Mouse (Mus musculus) testis, adult 2 months (tissue): ENCODE measurements at regions not wholly inside any gene's neighbourhood (a gene's known extent, or its start where the extent isn't known, plus 50 kb on each side); places are given as distances from the start of the nearest gene placed in this dataset.

Experiments used
- H3K27ac ChIP-seq: fragments of 200-500 bp; 2 replicates; pipeline ENCODE4 v1.5.1; 2012; ENCODE audit warnings: low read depth, low read length; ENCODE audit not compliant: control insufficient read depth, insufficient read depth
- H3K27me3 ChIP-seq: fragments of 200-500 bp; 2 replicates; pipeline ENCODE4 v1.6.1; 2012; ENCODE audit warnings: mild to moderate bottlenecking, low read length, moderate library complexity; ENCODE audit not compliant: control insufficient read depth, insufficient read depth
- H3K36me3 ChIP-seq: fragments of 200-500 bp; 2 replicates; pipeline ENCODE4 v1.6.1; 2012; ENCODE audit warnings: mild to moderate bottlenecking, low read length; ENCODE audit not compliant: control insufficient read depth, insufficient read depth
- H3K4me1 ChIP-seq: fragments of 200-500 bp; 2 replicates; pipeline ENCODE4 v1.6.1; 2012; ENCODE audit warnings: low read length; ENCODE audit not compliant: control insufficient read depth, insufficient read depth
- H3K4me3 ChIP-seq: fragments of 200-500 bp; 2 replicates; pipeline ENCODE4 v1.5.1; 2012; ENCODE audit warnings: low read depth, mild to moderate bottlenecking, low read length, moderate library complexity, mixed read lengths; ENCODE audit not compliant: control insufficient read depth
- CTCF ChIP-seq: fragments of 200-500 bp; IDR thresholded peaks from 2 replicates; pipeline ENCODE4 v1.5.1; 2012; ENCODE audit warnings: low read depth, mild to moderate bottlenecking, inconsistent platforms, low read length, moderate library complexity; ENCODE audit not compliant: control insufficient read depth, insufficient read depth, insufficient replicate concordance
- POLR2A ChIP-seq: fragments of 200-500 bp; IDR thresholded peaks from 2 replicates; pipeline ENCODE4 v1.6.1; 2012; ENCODE audit warnings: low read depth, mild to moderate bottlenecking, inconsistent platforms, low read length, moderate library complexity; ENCODE audit not compliant: control insufficient read depth

DNA sequence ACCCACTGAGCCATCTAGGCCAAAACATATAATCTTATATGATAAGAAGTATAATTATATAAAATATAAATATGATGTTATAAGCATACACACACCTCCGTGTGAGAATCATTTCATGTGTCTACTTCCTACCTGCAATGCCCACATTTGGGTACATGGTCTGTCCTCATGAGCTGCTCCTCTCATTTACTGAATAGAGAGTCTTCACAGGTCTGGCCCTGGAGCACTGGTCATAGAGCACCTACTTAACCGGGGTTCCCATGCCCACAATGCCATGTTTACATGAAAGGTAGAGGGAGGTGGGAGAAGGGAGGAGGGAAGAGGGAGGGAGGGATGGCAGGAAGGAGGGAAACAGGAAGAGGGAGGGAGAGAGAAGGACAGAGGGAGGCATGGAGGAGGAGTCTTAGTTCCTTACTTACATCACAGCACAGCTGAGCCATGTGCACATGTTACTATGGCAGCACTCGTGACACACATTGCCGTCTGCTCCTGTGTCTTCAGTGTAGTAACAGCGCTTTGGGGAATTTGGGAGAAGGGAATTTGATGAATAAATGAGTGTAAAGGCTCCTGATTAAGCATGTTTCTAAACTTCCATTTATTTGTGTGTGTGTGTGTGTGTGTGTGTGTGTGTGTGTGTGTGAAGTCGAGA is 585.3 kb upstream of the Lcorl start:
- TF ChIP-seq POLR2A: no peak
- no peaks in the 10 kb centered on the region for H3K36me3 ChIP-seq
- H3K27me3 ChIP-seq: no peaks in the 10 kb centered on the region
- no peak overlapping the region for H3K27ac ChIP-seq
- no peak overlapping the region for H3K4me3 ChIP-seq
- no peaks in the 10 kb centered on the region for H3K4me1 ChIP-seq

DNA sequence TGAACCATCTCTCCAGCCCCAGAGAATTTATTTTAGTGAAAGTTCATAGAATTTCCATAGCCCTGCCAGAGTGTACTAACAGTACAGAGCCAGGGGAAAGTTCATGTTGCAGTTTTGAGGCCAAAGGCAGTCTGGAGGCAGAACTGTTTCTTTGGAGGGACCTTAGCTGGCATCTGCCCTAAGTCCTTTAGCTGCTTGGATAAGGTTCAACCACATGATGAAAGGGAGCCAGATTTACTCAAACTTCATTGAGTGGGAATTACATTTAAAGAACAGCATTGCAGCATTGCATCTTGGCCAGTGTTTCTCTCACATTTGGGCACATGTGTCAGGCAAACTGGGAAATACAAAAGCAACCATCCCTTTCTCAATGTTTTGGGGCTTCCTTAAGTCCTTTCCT is 584.3 kb upstream of the Lcorl start:
- H3K27me3 ChIP-seq: no peaks in the 10 kb centered on the region
- H3K36me3 ChIP-seq: no peaks in the 10 kb centered on the region
- H3K4me3 ChIP-seq: no peak overlapping the region
- no peak for TF ChIP-seq POLR2A
- no peak for TF ChIP-seq CTCF
- no peaks in the 10 kb centered on the region for H3K4me1 ChIP-seq
- no peak overlapping the region for H3K27ac ChIP-seq

DNA sequence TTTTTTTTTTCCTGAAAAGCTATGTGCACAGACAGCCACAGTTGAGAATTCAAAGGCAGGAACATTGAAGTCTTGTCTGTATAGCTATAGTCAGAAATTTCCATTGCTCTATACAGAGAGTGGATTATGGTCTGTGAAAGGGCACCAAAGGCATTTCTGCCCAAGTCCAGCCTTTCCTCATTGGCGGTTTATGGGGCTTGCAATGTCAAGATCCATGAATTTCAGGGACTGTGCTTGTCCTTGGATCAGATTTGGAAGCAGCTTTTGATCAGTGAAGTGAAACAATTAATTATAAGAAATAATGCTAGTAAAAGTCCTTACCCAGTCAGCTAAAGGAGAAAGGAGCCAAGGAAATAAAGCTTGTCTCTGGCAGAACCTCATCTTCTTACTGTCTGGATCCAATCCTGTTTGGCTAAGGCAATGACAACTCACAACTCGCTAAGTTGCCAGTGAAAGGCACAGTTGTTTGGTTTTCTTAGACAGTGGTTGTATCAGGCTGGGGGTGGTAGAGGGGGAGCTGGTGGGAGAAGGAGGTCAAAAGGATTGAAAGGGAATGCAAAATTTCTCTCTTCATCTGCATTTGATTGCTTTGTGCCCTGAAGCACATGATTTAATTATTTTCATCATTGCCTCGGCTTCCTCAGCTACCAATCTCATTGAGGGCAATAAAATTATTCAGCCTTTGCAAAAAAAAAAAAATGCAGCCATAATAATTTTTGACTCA is 574.4 kb upstream of the Lcorl start:
- Histone ChIP-seq H3K4me3 (no peak overlapping the region), H3K27ac (no peak overlapping the region), H3K27me3 (no peaks in the 10 kb centered on the region), H3K4me1 (no peaks in the 10 kb centered on the region), H3K36me3 (no peaks in the 10 kb centered on the region)
- TF ChIP-seq POLR2A (no peak), CTCF (no peak)

DNA sequence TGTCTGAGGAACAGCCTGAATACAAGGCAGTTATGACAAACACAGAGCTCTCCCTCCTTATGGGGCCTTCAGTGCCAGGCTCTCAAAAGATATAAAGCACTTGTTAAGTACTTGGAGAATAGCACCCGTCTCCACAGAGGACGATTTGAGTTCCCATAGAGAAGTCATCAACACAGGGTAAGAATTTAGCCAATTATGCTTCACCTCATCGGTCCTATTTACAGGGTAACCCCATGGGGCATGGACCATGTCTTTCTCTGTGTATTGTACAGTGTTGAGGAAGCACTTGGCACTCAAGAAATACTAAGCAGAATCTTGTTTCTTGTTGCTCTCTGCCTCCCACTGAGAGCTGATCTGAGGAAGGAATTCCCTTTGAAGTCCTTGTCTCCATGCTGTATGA is 565.3 kb upstream of the Lcorl start:
- H3K27me3 ChIP-seq: no peaks in the 10 kb centered on the region
- H3K4me1 ChIP-seq: no peaks in the 10 kb centered on the region
- no peaks in the 10 kb centered on the region for H3K36me3 ChIP-seq
- TF ChIP-seq CTCF: no peak
- no peak for TF ChIP-seq POLR2A
- no peak overlapping the region for H3K4me3 ChIP-seq
- no peak overlapping the region for H3K27ac ChIP-seq

- H3K4me1 ChIP-seq: no peaks in the 10 kb centered on the region
- H3K4me3 ChIP-seq: no peak overlapping the region
- H3K27me3 ChIP-seq: no peaks in the 10 kb centered on the region
- no peak overlapping the region for H3K27ac ChIP-seq
- no peaks in the 10 kb centered on the region for H3K36me3 ChIP-seq
- no peak for TF ChIP-seq POLR2A
- TF ChIP-seq CTCF: no peak
These were observed 549.6 kb upstream of the Lcorl start for GRCm38 (mm10) chr5:46406969-46407368.

DNA sequence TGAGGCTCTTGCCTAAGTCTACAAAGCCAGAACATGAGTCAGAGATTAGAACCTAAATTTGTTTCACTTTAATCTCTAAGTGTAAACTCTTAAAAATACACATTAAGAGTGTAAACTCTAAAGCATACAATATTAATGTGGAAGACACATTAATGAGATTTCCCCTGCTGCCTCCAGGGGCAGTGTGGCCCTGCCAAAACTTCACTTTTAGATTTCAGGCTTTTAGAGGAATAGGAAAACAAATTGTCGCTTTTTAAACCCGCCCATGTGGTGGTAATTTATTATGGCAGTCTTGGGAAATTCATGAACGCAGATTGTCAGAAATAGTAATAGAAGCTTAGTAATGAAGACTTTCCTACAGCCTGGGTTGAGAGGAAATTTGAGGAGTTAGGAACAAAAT is 549.0 kb upstream of the Lcorl start:
- Histone ChIP-seq H3K27me3 (no peaks in the 10 kb centered on the region), H3K36me3 (no peaks in the 10 kb centered on the region), H3K4me3 (no peak overlapping the region), H3K4me1 (no peaks in the 10 kb centered on the region), H3K27ac (no peak overlapping the region)
- no peak for TF ChIP-seq POLR2A
- no peak for TF ChIP-seq CTCF

DNA sequence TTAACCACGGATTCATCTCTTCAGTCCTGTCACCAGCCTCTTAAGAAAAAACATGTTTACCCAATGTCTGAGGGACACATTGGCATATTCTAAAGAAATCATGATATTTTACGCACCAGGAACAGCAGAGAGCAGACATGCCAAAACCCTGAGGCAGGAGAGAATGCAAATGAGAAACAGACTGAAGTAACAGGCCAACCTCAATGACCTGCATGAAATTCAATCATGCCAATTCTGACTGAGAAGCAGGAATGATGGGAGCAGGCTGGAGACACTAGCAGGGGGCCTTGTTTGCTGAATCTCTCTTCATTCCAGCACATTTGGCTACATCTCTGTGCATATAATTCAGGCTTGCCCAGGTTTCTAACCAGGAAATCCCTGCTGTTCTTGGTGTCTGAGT is 529.2 kb upstream of the Lcorl start:
- no peak overlapping the region for H3K4me3 ChIP-seq
- H3K27ac ChIP-seq: no peak overlapping the region
- no peaks in the 10 kb centered on the region for H3K4me1 ChIP-seq
- H3K27me3 ChIP-seq: no peaks in the 10 kb centered on the region
- TF ChIP-seq CTCF: no peak
- TF ChIP-seq POLR2A: no peak
- H3K36me3 ChIP-seq: no peaks in the 10 kb centered on the region
